Mouse (Mus musculus): Measurements from ENCODE around the gene Myo1h. TPM values are rescaled to one million over a fixed set of nuclear protein-coding genes. Genes with fewer than 3 reads are reported as not detected.

Gene Myo1h
- polyA plus RNA-seq, 1 experiment from 2014 or later = 4.6 TPM

- Histone ChIP-seq H3K4me1 (peaks cover 16% of the 10 kb centered on the region; the same call in 1 of the 2 replicates), H3K36me3 (no peaks in the 10 kb centered on the region), H3K9me3 (no peaks in the 10 kb centered on the region), H3K4me2 (no peak overlapping the region), H3K27me3 (peaks cover 90% of the 10 kb centered on the region), H3K4me3 (no peak overlapping the region), H3K9ac (no peak overlapping the region), H3K27ac (no peak overlapping the region)
- 27% methylated on average over 8 of the region's 8 CpGs for WGBS
- ATAC-seq (ENCODE audit: borderline replicate concordance, extremely low read depth, low FRiP score, low TSS enrichment) = no peak
Observed at GRCm38 (mm10) chr5:114275339-114275738, 13.6 kb upstream of the Myo1h start.

DNA sequence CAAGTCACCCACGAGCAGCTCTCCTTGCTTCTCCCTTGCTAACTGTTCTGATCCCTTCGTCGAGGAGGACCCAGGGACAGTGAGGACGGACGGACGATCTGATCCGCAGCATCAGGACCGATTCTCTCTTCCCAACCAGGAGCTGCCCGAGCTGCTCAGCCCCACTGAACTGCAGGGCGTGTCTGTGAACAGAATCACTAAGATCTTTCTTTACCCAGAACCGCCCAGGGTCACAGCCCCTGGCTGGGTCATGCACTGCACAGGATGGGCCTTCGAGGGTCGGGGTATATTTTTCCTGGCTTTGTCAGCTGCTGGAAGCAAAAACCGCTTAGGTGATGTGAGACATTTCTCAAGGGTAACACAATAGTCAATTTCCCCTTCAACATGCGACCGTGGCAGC, 13.0 kb upstream of the Myo1h start:
- Histone ChIP-seq H3K4me3 (no peak overlapping the region), H3K27ac (no peak overlapping the region), H3K9me3 (no peaks in the 10 kb centered on the region), H3K27me3 (peaks cover 84% of the 10 kb centered on the region), H3K9ac (no peak overlapping the region), H3K4me1 (peaks cover 13% of the 10 kb centered on the region; the same call in 1 of the 2 replicates), H3K4me2 (no peak overlapping the region), H3K36me3 (no peaks in the 10 kb centered on the region)
- no peak for ATAC-seq (ENCODE audit: borderline replicate concordance, extremely low read depth, low FRiP score, low TSS enrichment)
- 28% methylated on average over 16 of the region's 16 CpGs for WGBS

DNA sequence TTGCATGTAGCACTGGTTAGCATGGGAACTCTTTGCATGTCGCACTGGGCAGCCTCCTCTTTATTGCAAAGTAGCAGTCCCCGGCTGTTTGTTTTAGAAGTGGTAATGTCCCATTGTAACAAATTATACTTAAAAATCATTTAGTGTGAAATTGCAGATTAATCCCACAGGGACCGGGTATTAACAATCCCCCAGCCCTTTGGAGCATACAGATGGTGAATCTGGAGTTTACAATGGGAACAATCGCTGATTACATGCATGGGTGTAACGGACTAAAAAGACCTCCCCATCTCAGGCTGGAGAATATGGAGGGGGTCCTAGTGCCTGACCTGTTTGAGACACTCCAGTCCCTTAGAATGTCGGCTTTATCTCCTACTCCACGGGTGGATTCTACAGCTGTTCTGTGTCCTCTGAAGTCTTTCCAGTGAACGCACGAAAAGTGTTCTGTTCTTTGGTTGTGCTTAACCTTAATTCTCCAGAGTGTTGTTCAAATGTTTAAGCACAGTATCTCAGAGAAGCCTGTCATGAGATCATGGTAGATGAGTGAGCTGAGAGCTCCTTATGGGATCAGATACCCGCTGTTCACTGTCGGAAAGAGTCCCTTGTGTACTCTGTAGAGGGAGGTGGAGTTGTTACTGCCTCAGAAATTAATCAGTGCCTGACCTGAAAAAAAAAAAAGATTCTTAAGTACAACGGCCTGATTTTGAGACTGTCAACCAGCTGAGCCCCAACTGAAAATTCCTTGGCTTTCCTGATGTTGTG, 9.4 kb upstream of the Myo1h start:
- no peak overlapping the region for H3K9ac ChIP-seq
- no peaks in the 10 kb centered on the region for H3K9me3 ChIP-seq
- H3K36me3 ChIP-seq = no peaks in the 10 kb centered on the region
- H3K27me3 ChIP-seq = peaks cover 48% of the 10 kb centered on the region
- WGBS = 36% methylated on average over 12 of the region's 12 CpGs
- H3K4me1 ChIP-seq = 0 out of 2 replicates have a peak, but pooled peaks cover 3% of the 10 kb centered on the region
- H3K4me3 ChIP-seq = no peak overlapping the region
- no peak for ATAC-seq (ENCODE audit: borderline replicate concordance, extremely low read depth, low FRiP score, low TSS enrichment)
- H3K4me2 ChIP-seq = no peak overlapping the region
- H3K27ac ChIP-seq = no peak overlapping the region

DNA sequence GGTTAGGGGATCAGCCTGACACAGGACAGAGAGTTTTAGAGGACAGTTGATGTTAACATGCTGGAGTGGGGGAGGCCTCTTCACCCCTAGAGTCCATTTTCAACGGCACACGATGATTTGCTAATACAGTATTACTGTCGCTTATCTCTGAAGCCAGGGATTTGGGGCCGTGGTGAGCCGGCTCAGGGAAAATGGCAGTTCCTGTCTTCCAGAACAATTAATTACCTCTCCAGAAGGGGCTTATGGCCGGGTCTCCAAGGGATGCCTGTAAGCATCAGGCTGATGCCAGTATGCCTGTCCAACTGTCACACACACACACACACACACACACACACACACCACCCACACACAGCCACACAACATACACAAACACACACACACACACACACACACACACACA, 6.6 kb upstream of the Myo1h start:
- no peaks in the 10 kb centered on the region for H3K36me3 ChIP-seq
- H3K4me1 ChIP-seq = 0 out of 2 replicates have a peak, but pooled peaks cover 3% of the 10 kb centered on the region
- WGBS = 32% methylated on average over 6 of the region's 6 CpGs
- no peak overlapping the region for H3K27ac ChIP-seq
- ATAC-seq (ENCODE audit: borderline replicate concordance, extremely low read depth, low FRiP score, low TSS enrichment) = no peak
- H3K9me3 ChIP-seq = no peaks in the 10 kb centered on the region
- H3K4me2 ChIP-seq = no peak overlapping the region
- no peak overlapping the region for H3K9ac ChIP-seq
- no peak overlapping the region for H3K4me3 ChIP-seq
- H3K27me3 ChIP-seq = peaks cover 20% of the 10 kb centered on the region

DNA sequence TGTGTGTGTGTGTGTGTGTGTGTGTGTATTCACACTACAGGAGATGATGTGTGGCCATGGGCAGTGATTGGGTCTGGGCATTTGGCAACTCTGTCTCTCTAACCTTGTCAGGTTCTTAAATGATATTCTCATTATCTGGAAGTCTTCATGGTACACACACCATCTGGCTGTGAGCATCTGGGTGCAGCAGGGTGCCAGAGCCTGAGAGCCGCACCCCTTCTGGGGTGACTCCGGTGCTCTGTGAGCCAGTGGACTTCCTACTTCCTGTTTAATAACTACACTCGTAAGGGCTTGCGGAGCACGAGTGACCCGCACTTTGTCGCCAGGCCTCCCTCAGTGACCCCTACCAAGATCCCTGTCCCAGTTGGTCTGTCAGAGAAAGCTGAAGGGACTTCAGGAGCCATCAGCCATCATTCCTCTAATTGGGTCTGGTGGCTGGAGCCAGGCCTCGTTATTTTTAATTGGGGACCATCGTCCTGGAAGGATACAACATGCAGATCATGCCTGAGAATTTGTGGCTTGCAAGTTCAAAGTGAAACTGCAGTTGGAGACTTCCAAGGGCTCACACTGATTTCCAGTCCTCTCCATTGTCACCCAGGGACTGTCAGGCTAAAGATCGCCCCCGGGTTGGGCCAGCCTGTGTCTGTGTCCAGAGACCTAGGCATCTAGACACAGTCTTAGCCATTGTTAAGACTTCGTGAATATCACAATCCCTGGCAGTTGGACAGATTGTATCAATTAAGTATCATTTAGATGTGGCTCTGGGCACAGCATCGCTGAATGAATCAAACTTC, 4.2 kb upstream of the Myo1h start:
- Histone ChIP-seq H3K9ac (no peak overlapping the region), H3K4me3 (no peak overlapping the region), H3K4me2 (no peak overlapping the region), H3K27me3 (no peaks in the 10 kb centered on the region; the same call in 1 of the 2 replicates), H3K27ac (no peak overlapping the region), H3K36me3 (no peaks in the 10 kb centered on the region), H3K9me3 (no peaks in the 10 kb centered on the region), H3K4me1 (no peaks in the 10 kb centered on the region)
- WGBS = 75% methylated on average over 13 of the region's 13 CpGs
- ATAC-seq (ENCODE audit: borderline replicate concordance, extremely low read depth, low FRiP score, low TSS enrichment) = no peak

DNA sequence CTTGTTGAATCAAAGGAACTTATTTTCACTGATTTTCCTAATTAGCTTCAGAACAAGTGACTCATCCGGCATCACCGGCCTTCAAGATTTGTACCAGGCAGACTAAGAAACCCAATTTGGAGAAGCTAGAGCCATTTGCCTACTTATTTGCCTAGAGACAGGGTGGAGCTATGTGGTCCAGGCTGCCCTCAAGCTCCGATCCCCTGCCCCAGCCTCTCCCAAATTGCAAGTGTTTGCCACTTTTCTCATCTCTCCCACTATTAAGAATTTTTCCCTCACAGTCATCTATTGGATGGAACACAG, 3.6 kb upstream of the Myo1h start:
- Histone ChIP-seq H3K9me3 (no peaks in the 10 kb centered on the region), H3K4me2 (no peak overlapping the region), H3K9ac (no peak overlapping the region), H3K4me1 (no peaks in the 10 kb centered on the region), H3K4me3 (no peak overlapping the region), H3K36me3 (no peaks in the 10 kb centered on the region), H3K27ac (no peak overlapping the region), H3K27me3 (no peaks in the 10 kb centered on the region; the same call in 1 of the 2 replicates)
- WGBS = 96% methylated on average over 3 of the region's 3 CpGs
- no peak for ATAC-seq (ENCODE audit: borderline replicate concordance, extremely low read depth, low FRiP score, low TSS enrichment)

DNA sequence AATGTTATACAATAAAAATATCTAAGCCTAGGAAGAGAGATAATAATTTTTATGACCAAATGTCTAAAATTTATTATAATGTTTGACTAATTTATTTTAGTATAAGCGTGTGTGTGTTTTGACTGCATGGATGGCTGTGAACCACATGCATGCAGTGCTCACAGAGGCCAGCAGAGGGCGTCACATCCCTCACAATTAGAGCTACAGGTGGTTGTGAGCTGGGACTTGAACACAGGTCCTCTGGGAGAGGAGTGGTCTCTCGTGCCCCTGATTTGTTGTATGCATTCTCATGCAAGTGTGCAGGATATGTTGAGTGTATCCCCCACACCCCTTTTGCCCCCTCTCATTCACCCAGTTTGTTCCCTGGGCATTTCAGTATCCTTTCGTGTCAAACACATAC, 2.9 kb upstream of the Myo1h start:
- Histone ChIP-seq H3K4me1 (no peaks in the 10 kb centered on the region), H3K4me2 (no peak overlapping the region), H3K4me3 (no peak overlapping the region), H3K9ac (no peak overlapping the region), H3K36me3 (no peaks in the 10 kb centered on the region), H3K9me3 (no peaks in the 10 kb centered on the region), H3K27me3 (no peaks in the 10 kb centered on the region; the same call in 1 of the 2 replicates), H3K27ac (no peak overlapping the region)
- no peak for ATAC-seq (ENCODE audit: borderline replicate concordance, extremely low read depth, low FRiP score, low TSS enrichment)
- 72% methylated on average over 4 of the region's 4 CpGs for WGBS

GRCm38 (mm10) chr5:114286872-114287571, 1.9 kb upstream of the Myo1h start:
- Histone ChIP-seq H3K27me3 (no peaks in the 10 kb centered on the region; the same call in 1 of the 2 replicates), H3K4me3 (no peak overlapping the region), H3K27ac (no peak overlapping the region), H3K4me2 (no peak overlapping the region), H3K36me3 (no peaks in the 10 kb centered on the region), H3K9me3 (no peaks in the 10 kb centered on the region), H3K4me1 (no peaks in the 10 kb centered on the region), H3K9ac (no peak overlapping the region)
- ATAC-seq (ENCODE audit: borderline replicate concordance, extremely low read depth, low FRiP score, low TSS enrichment) = no peak
- WGBS = 60% methylated on average over 16 of the region's 16 CpGs

GRCm38 (mm10) chr5:114288396-114288795, 570 bp upstream of the Myo1h start:
- no peaks in the 10 kb centered on the region; the same call in 1 of the 2 replicates for H3K27me3 ChIP-seq
- H3K4me2 ChIP-seq = no peak overlapping the region
- H3K9me3 ChIP-seq = no peaks in the 10 kb centered on the region
- H3K36me3 ChIP-seq = no peaks in the 10 kb centered on the region
- no peak overlapping the region for H3K4me3 ChIP-seq
- no peak overlapping the region for H3K9ac ChIP-seq
- 73% methylated on average over 5 of the region's 5 CpGs for WGBS
- no peak for ATAC-seq (ENCODE audit: borderline replicate concordance, extremely low read depth, low FRiP score, low TSS enrichment)
- no peak overlapping the region for H3K27ac ChIP-seq
- H3K4me1 ChIP-seq = no peaks in the 10 kb centered on the region

- no peak overlapping the region for H3K9ac ChIP-seq
- ATAC-seq (ENCODE audit: borderline replicate concordance, extremely low read depth, low FRiP score, low TSS enrichment) = no peak
- 75% methylated on average over 3 of the region's 3 CpGs for WGBS
- no peak overlapping the region for H3K4me2 ChIP-seq
- H3K4me1 ChIP-seq = no peaks in the 10 kb centered on the region
- no peaks in the 10 kb centered on the region for H3K9me3 ChIP-seq
- H3K27me3 ChIP-seq = no peaks in the 10 kb centered on the region; the same call in 1 of the 2 replicates
- H3K4me3 ChIP-seq = no peak overlapping the region
- H3K36me3 ChIP-seq = no peaks in the 10 kb centered on the region
- H3K27ac ChIP-seq = no peak overlapping the region
Observed at GRCm38 (mm10) chr5:114290004-114290403, 1.0 kb downstream of the Myo1h start.

GRCm38 (mm10) chr5:114296693-114297631, 8.0 kb downstream of the Myo1h start:
- no peaks in the 10 kb centered on the region for H3K36me3 ChIP-seq
- WGBS = 28% methylated on average over 22 of the region's 22 CpGs
- no peak overlapping the region for H3K4me3 ChIP-seq
- H3K9ac ChIP-seq = no peak overlapping the region
- no peaks in the 10 kb centered on the region for H3K9me3 ChIP-seq
- H3K4me2 ChIP-seq = peak overlapping the region; percentile 9; the same call in 1 of the 2 replicates
- H3K27me3 ChIP-seq = no peaks in the 10 kb centered on the region
- ATAC-seq (ENCODE audit: borderline replicate concordance, extremely low read depth, low FRiP score, low TSS enrichment) = no peak
- peaks cover 10% of the 10 kb centered on the region for H3K4me1 ChIP-seq
- H3K27ac ChIP-seq = no peak overlapping the region
